Mouse (Mus musculus) stomach, embryonic 15.5 days (tissue): ENCODE results near the gene Fcna. TPM values are rescaled to one million over a fixed set of nuclear protein-coding genes. Genes with fewer than 3 reads are reported as not detected.

Experiments used
- ATAC-seq: fragments of 200-750 bp; cut with Nextera tagmentation; 2 replicates; pipeline ENCODE4 v1.8.0; 2017; ENCODE audit warnings: low read depth, moderate number of reproducible peaks, moderate TSS enrichment; ENCODE audit not compliant: insufficient read depth, low FRiP score
- H3K27ac ChIP-seq: fragments of 300-500 bp; sonication (generic); 2 replicates; pipeline ENCODE4 v1.5.1; 2015; ENCODE audit warnings: mild to moderate bottlenecking, inconsistent platforms
- H3K27me3 ChIP-seq: fragments of 300-500 bp; sonication (generic); replicated peaks from 2 replicates; pipeline ENCODE4 v1.6.1; 2015; ENCODE audit warnings: inconsistent platforms
- H3K36me3 ChIP-seq: fragments of 300-500 bp; sonication (generic); 2 replicates; pipeline ENCODE4 v1.6.1; 2015; ENCODE audit warnings: inconsistent platforms
- H3K4me1 ChIP-seq: fragments of 300-500 bp; sonication (generic); 2 replicates; pipeline ENCODE4 v1.6.1; 2015; ENCODE audit warnings: inconsistent platforms
- H3K4me2 ChIP-seq: fragments of 300-500 bp; sonication (generic); 2 replicates; pipeline ENCODE4 v1.6.1; 2015; ENCODE audit warnings: mild to moderate bottlenecking, inconsistent platforms
- H3K4me3 ChIP-seq: fragments of 300-500 bp; sonication (generic); replicated peaks from 2 replicates; pipeline ENCODE4 v1.5.1; 2015; ENCODE audit warnings: inconsistent platforms
- H3K9ac ChIP-seq: fragments of 300-500 bp; sonication (generic); 2 replicates; pipeline ENCODE4 v1.6.1; 2015; ENCODE audit warnings: inconsistent platforms
- H3K9me3 ChIP-seq: fragments of 300-500 bp; sonication (generic); 2 replicates; pipeline ENCODE4 v1.6.1; 2016; ENCODE audit warnings: inconsistent platforms
- WGBS: fragments of 180-500 bp; shearing (Covaris S2); methylation state at CpG from one replicate; pipeline ENCODE4 v1.1.7; 2015; 5-methylcytosine and 5-hydroxymethylcytosine counted together
- polyA plus RNA-seq: library from polyadenylated mRNA; unstranded; fragments of >200 nt; fragmentation: Nextera tagmentation; extraction: Ambion mirVana; gene quantifications from 2 replicates; pipeline ENCODE4 v1.2.1, GENCODE M21; 2015

Gene Fcna
- polyA plus RNA-seq, 1 experiment from 2014 or later = 6.2 TPM

- Histone ChIP-seq H3K4me1 (peaks cover 10% of the 10 kb centered on the region), H3K27me3 (no peaks in the 10 kb centered on the region), H3K27ac (no peak overlapping the region), H3K4me3 (no peak overlapping the region), H3K9ac (no peak overlapping the region), H3K36me3 (peaks cover 48% of the 10 kb centered on the region), H3K9me3 (no peaks in the 10 kb centered on the region), H3K4me2 (no peak overlapping the region)
- ATAC-seq = no peak
- WGBS = 91% methylated on average over 5 of the region's 5 CpGs
Measured at GRCm38 (mm10) chr2:25602526-25602925, 25.3 kb downstream of the Fcna start.

- 83% methylated on average over 2 of the region's 2 CpGs for WGBS
- no peak overlapping the region for H3K27ac ChIP-seq
- H3K4me2 ChIP-seq = no peak overlapping the region
- no peak overlapping the region for H3K4me3 ChIP-seq
- H3K9me3 ChIP-seq = no peaks in the 10 kb centered on the region
- H3K36me3 ChIP-seq = peaks cover 64% of the 10 kb centered on the region
- H3K4me1 ChIP-seq = no peaks in the 10 kb centered on the region
- H3K9ac ChIP-seq = no peak overlapping the region
- no peak for ATAC-seq
- H3K27me3 ChIP-seq = no peaks in the 10 kb centered on the region
Measured at GRCm38 (mm10) chr2:25600037-25600436, 27.8 kb downstream of the Fcna start.

- no peaks in the 10 kb centered on the region for H3K9me3 ChIP-seq
- H3K9ac ChIP-seq = no peak overlapping the region
- ATAC-seq = no peak
- H3K4me3 ChIP-seq = no peak overlapping the region
- H3K4me1 ChIP-seq = no peaks in the 10 kb centered on the region
- no peak overlapping the region for H3K4me2 ChIP-seq
- no peak overlapping the region for H3K27ac ChIP-seq
- H3K36me3 ChIP-seq = peaks cover 71% of the 10 kb centered on the region
- WGBS = 97% methylated on average over 1 of the region's 1 CpGs
- H3K27me3 ChIP-seq = no peaks in the 10 kb centered on the region
Measured at GRCm38 (mm10) chr2:25598749-25599148, 29.1 kb downstream of the Fcna start.

- Histone ChIP-seq H3K4me1 (no peaks in the 10 kb centered on the region), H3K27me3 (no peaks in the 10 kb centered on the region), H3K4me3 (no peak overlapping the region), H3K4me2 (no peak overlapping the region), H3K27ac (no peak overlapping the region), H3K9me3 (no peaks in the 10 kb centered on the region), H3K36me3 (peaks cover 78% of the 10 kb centered on the region), H3K9ac (no peak overlapping the region)
- no peak for ATAC-seq
- WGBS = 96% methylated on average over 5 of the region's 5 CpGs
Measured at GRCm38 (mm10) chr2:25596765-25597510, 30.9 kb downstream of the Fcna start.

- WGBS = 78% methylated on average over 2 of the region's 2 CpGs
- Histone ChIP-seq H3K4me1 (no peaks in the 10 kb centered on the region), H3K27me3 (no peaks in the 10 kb centered on the region), H3K9me3 (no peaks in the 10 kb centered on the region), H3K4me2 (no peak overlapping the region), H3K4me3 (no peak overlapping the region), H3K27ac (no peak overlapping the region), H3K9ac (no peak overlapping the region), H3K36me3 (peaks cover 75% of the 10 kb centered on the region)
- ATAC-seq = no peak
Measured at GRCm38 (mm10) chr2:25591863-25592262, 36.0 kb downstream of the Fcna start.

GRCm38 (mm10) chr2:25588227-25588907 lies 39.5 kb downstream of the Fcna start:
- no peaks in the 10 kb centered on the region for H3K27me3 ChIP-seq
- peaks cover 63% of the 10 kb centered on the region for H3K36me3 ChIP-seq
- H3K27ac ChIP-seq = no peak overlapping the region
- H3K4me2 ChIP-seq = no peak overlapping the region
- 94% methylated on average over 8 of the region's 8 CpGs for WGBS
- H3K4me1 ChIP-seq = no peaks in the 10 kb centered on the region
- no peak overlapping the region for H3K4me3 ChIP-seq
- no peak overlapping the region for H3K9ac ChIP-seq
- no peaks in the 10 kb centered on the region for H3K9me3 ChIP-seq
- ATAC-seq = no peak

GRCm38 (mm10) chr2:25587290-25587689 lies 40.5 kb downstream of the Fcna start:
- Histone ChIP-seq H3K4me1 (peaks cover 10% of the 10 kb centered on the region), H3K9ac (no peak overlapping the region), H3K4me2 (no peak overlapping the region), H3K27me3 (no peaks in the 10 kb centered on the region), H3K27ac (no peak overlapping the region), H3K4me3 (no peak overlapping the region), H3K9me3 (no peaks in the 10 kb centered on the region), H3K36me3 (peaks cover 58% of the 10 kb centered on the region)
- ATAC-seq = no peak
- WGBS = 93% methylated on average over 8 of the region's 8 CpGs

GRCm38 (mm10) chr2:25585601-25586000 lies 42.2 kb downstream of the Fcna start:
- Histone ChIP-seq H3K36me3 (peaks cover 47% of the 10 kb centered on the region), H3K9ac (no peak overlapping the region), H3K4me1 (peaks cover 21% of the 10 kb centered on the region), H3K9me3 (no peaks in the 10 kb centered on the region), H3K27ac (no peak overlapping the region), H3K4me3 (no peak overlapping the region), H3K27me3 (peaks cover 8% of the 10 kb centered on the region), H3K4me2 (no peak overlapping the region)
- 68% methylated on average over 3 of the region's 3 CpGs for WGBS
- no peak for ATAC-seq

- Histone ChIP-seq H3K9ac (no peak overlapping the region), H3K4me1 (peaks cover 26% of the 10 kb centered on the region), H3K9me3 (no peaks in the 10 kb centered on the region), H3K27me3 (peaks cover 15% of the 10 kb centered on the region), H3K27ac (no peak overlapping the region), H3K4me3 (no peak overlapping the region), H3K4me2 (no peak overlapping the region), H3K36me3 (peaks cover 40% of the 10 kb centered on the region)
- 80% methylated on average over 4 of the region's 4 CpGs for WGBS
- ATAC-seq = no peak
Measured at GRCm38 (mm10) chr2:25584856-25585255, 43.0 kb downstream of the Fcna start.

GRCm38 (mm10) chr2:25584152-25584551 lies 43.7 kb downstream of the Fcna start:
- Histone ChIP-seq H3K4me1 (peaks cover 33% of the 10 kb centered on the region), H3K9me3 (no peaks in the 10 kb centered on the region), H3K27ac (no peak overlapping the region), H3K4me3 (no peak overlapping the region), H3K27me3 (peaks cover 22% of the 10 kb centered on the region), H3K36me3 (peaks cover 38% of the 10 kb centered on the region), H3K4me2 (no peak overlapping the region), H3K9ac (no peak overlapping the region)
- 77% methylated on average over 3 of the region's 3 CpGs for WGBS
- no peak for ATAC-seq

GRCm38 (mm10) chr2:25583571-25583970 lies 44.3 kb downstream of the Fcna start:
- peaks cover 37% of the 10 kb centered on the region for H3K36me3 ChIP-seq
- peaks cover 28% of the 10 kb centered on the region for H3K27me3 ChIP-seq
- no peak overlapping the region for H3K9ac ChIP-seq
- 62% methylated on average over 4 of the region's 4 CpGs for WGBS
- no peak for ATAC-seq
- H3K27ac ChIP-seq = no peak overlapping the region
- H3K4me1 ChIP-seq = peaks cover 37% of the 10 kb centered on the region
- H3K9me3 ChIP-seq = no peaks in the 10 kb centered on the region
- no peak overlapping the region for H3K4me3 ChIP-seq
- no peak overlapping the region for H3K4me2 ChIP-seq

GRCm38 (mm10) chr2:25583120-25583481 lies 44.7 kb downstream of the Fcna start:
- no peak overlapping the region for H3K4me2 ChIP-seq
- H3K9ac ChIP-seq = no peak overlapping the region
- H3K9me3 ChIP-seq = no peaks in the 10 kb centered on the region
- WGBS = 73% methylated on average over 6 of the region's 6 CpGs
- ATAC-seq = no peak
- no peak overlapping the region for H3K4me3 ChIP-seq
- no peak overlapping the region for H3K27ac ChIP-seq
- peaks cover 33% of the 10 kb centered on the region for H3K36me3 ChIP-seq
- H3K27me3 ChIP-seq = peaks cover 33% of the 10 kb centered on the region
- H3K4me1 ChIP-seq = peaks cover 42% of the 10 kb centered on the region
